Mouse (Mus musculus) liver, embryonic 15.5 days (tissue): ENCODE results near the gene Cacybp. TPM values are rescaled to one million over a fixed set of nuclear protein-coding genes. Genes with fewer than 3 reads are reported as not detected.

ENCODE experiments used
- ATAC-seq: fragments of 200-750 bp; cut with Nextera tagmentation; 2 replicates; pipeline ENCODE4 v1.8.0; 2017; ENCODE audit warnings: moderate number of reproducible peaks, mild to moderate bottlenecking, moderate library complexity; ENCODE audit not compliant: insufficient read depth
- H3K27ac ChIP-seq: fragments of 300-500 bp; sonication (generic); replicated peaks from 2 replicates; pipeline ENCODE4 v1.5.1; 2015; ENCODE audit warnings: mild to moderate bottlenecking, inconsistent platforms
- H3K27me3 ChIP-seq: fragments of 300-500 bp; sonication (generic); 2 replicates; pipeline ENCODE4 v1.6.1; 2015; ENCODE audit warnings: mild to moderate bottlenecking, inconsistent platforms
- H3K36me3 ChIP-seq: fragments of 300-500 bp; sonication (generic); replicated peaks from 2 replicates; pipeline ENCODE4 v1.6.1; 2015; ENCODE audit warnings: moderate library complexity, mild to moderate bottlenecking, inconsistent platforms
- H3K4me1 ChIP-seq: fragments of 300-500 bp; sonication (generic); replicated peaks from 2 replicates; pipeline ENCODE4 v1.6.1; 2015; ENCODE audit warnings: inconsistent platforms
- H3K4me2 ChIP-seq: fragments of 300-500 bp; sonication (generic); 2 replicates; pipeline ENCODE4 v1.6.1; 2015; ENCODE audit warnings: moderate library complexity, mild to moderate bottlenecking, inconsistent platforms
- H3K4me3 ChIP-seq: fragments of 300-500 bp; sonication (generic); replicated peaks from 2 replicates; pipeline ENCODE4 v1.5.1; 2015; ENCODE audit warnings: mild to moderate bottlenecking, inconsistent platforms
- H3K9ac ChIP-seq: fragments of 300-500 bp; sonication (generic); 2 replicates; pipeline ENCODE4 v1.6.1; 2015; ENCODE audit warnings: moderate library complexity, mild to moderate bottlenecking, inconsistent platforms
- H3K9me3 ChIP-seq: fragments of 300-500 bp; sonication (generic); replicated peaks from 2 replicates; pipeline ENCODE4 v1.6.1; 2016; ENCODE audit warnings: inconsistent platforms
- WGBS: fragments of 180-500 bp; shearing (Covaris S2); methylation state at CpG from one replicate; pipeline ENCODE4 v1.1.7; 2015; ENCODE audit warnings: mixed read lengths; ENCODE audit not compliant: insufficient replicate concordance; 5-methylcytosine and 5-hydroxymethylcytosine counted together
- polyA plus RNA-seq: library from polyadenylated mRNA; unstranded; fragments of >200 nt; fragmentation: Nextera tagmentation; extraction: Ambion mirVana; gene quantifications from 2 replicates; pipeline ENCODE4 v1.2.1, GENCODE M21; 2015

Gene Cacybp
- 98.4 and 117 TPM in 2 replicates for polyA plus RNA-seq

- peak within 1 kb of the TSS; percentile 91 for H3K4me3 ChIP-seq
- H3K27ac ChIP-seq, result peak within 1 kb of the TSS; percentile 94
- under 1% methylated on average over 74 of the region's 76 CpGs for WGBS
- peak within 1 kb of the TSS; percentile 82 for H3K4me2 ChIP-seq
- peak; percentile 95 for ATAC-seq
- H3K9me3 ChIP-seq, result no peaks in the 10 kb centered on the region
- H3K36me3 ChIP-seq, result peaks cover under 1% of the 10 kb centered on the region
- H3K9ac ChIP-seq, result peak within 1 kb of the TSS; percentile 89
- no peaks in the 10 kb centered on the region for H3K27me3 ChIP-seq
- H3K4me1 ChIP-seq, result peaks cover 31% of the 10 kb centered on the region
These were observed at the start of gene Cacybp for GRCm38 (mm10) chr1:160212703-160213669. Gene Cacybp, minus strand, starts transcription at chr1:160212875.

- Histone ChIP-seq H3K27ac (no peak overlapping the region), H3K27me3 (no peaks in the 10 kb centered on the region), H3K9ac (no peak overlapping the region), H3K36me3 (no peaks in the 10 kb centered on the region), H3K9me3 (no peaks in the 10 kb centered on the region), H3K4me2 (no peak overlapping the region), H3K4me3 (no peak overlapping the region), H3K4me1 (peaks cover 12% of the 10 kb centered on the region; the same call in 1 of the 2 replicates)
- WGBS, result 68% methylated on average over 4 of the region's 4 CpGs
- no peak for ATAC-seq
These were observed 49.7 kb upstream of the Cacybp start for GRCm38 (mm10) chr1:160262415-160262814.

GRCm38 (mm10) chr1:160261849-160262248 lies 49.2 kb upstream of the Cacybp start:
- Histone ChIP-seq H3K4me3 (no peak overlapping the region), H3K36me3 (no peaks in the 10 kb centered on the region), H3K4me2 (no peak overlapping the region), H3K9ac (no peak overlapping the region), H3K4me1 (peaks cover 12% of the 10 kb centered on the region; the same call in 1 of the 2 replicates), H3K27me3 (no peaks in the 10 kb centered on the region), H3K9me3 (no peaks in the 10 kb centered on the region), H3K27ac (no peak overlapping the region)
- 76% methylated on average over 2 of the region's 2 CpGs for WGBS
- ATAC-seq, result no peak

GRCm38 (mm10) chr1:160260605-160261004 lies 47.9 kb upstream of the Cacybp start:
- Histone ChIP-seq H3K27ac (no peak overlapping the region), H3K4me1 (peaks cover 12% of the 10 kb centered on the region; the same call in 1 of the 2 replicates), H3K4me2 (no peak overlapping the region), H3K9ac (no peak overlapping the region), H3K36me3 (peaks cover under 1% of the 10 kb centered on the region; the same call in 1 of the 2 replicates), H3K4me3 (no peak overlapping the region), H3K27me3 (no peaks in the 10 kb centered on the region), H3K9me3 (no peaks in the 10 kb centered on the region)
- 77% methylated on average over 4 of the region's 4 CpGs for WGBS
- ATAC-seq, result no peak

- H3K4me2 ChIP-seq, result no peak overlapping the region
- H3K9me3 ChIP-seq, result no peaks in the 10 kb centered on the region
- ATAC-seq, result no peak
- no peaks in the 10 kb centered on the region for H3K27me3 ChIP-seq
- WGBS, result 69% methylated on average over 7 of the region's 7 CpGs
- peaks cover 12% of the 10 kb centered on the region; the same call in 1 of the 2 replicates for H3K4me1 ChIP-seq
- no peak overlapping the region for H3K4me3 ChIP-seq
- no peak overlapping the region for H3K9ac ChIP-seq
- H3K27ac ChIP-seq, result no peak overlapping the region
- H3K36me3 ChIP-seq, result peaks cover 5% of the 10 kb centered on the region; the same call in 1 of the 2 replicates
These were observed 47.2 kb upstream of the Cacybp start for GRCm38 (mm10) chr1:160259884-160260283.

- 89% methylated on average over 2 of the region's 2 CpGs for WGBS
- H3K4me3 ChIP-seq, result no peak overlapping the region
These were observed 40.4 kb upstream of the Cacybp start for GRCm38 (mm10) chr1:160253108-160253507.

GRCm38 (mm10) chr1:160251388-160252007 lies 38.8 kb upstream of the Cacybp start:
- 65% methylated on average over 5 of the region's 5 CpGs for WGBS
- Histone ChIP-seq H3K4me1 (no peaks in the 10 kb centered on the region), H3K4me2 (no peak overlapping the region), H3K36me3 (peaks cover 9% of the 10 kb centered on the region; the same call in 1 of the 2 replicates), H3K27ac (no peak overlapping the region), H3K9me3 (no peaks in the 10 kb centered on the region), H3K9ac (no peak overlapping the region), H3K27me3 (no peaks in the 10 kb centered on the region), H3K4me3 (no peak overlapping the region)
- no peak for ATAC-seq

More at GRCm38 (mm10) chr1:160253108-160253507, 40.4 kb upstream of the Cacybp start:
- Histone ChIP-seq H3K9ac (no peak overlapping the region), H3K4me2 (no peak overlapping the region), H3K27me3 (no peaks in the 10 kb centered on the region), H3K27ac (no peak overlapping the region), H3K4me1 (no peaks in the 10 kb centered on the region), H3K36me3 (peaks cover 9% of the 10 kb centered on the region; the same call in 1 of the 2 replicates), H3K9me3 (no peaks in the 10 kb centered on the region)
- no peak for ATAC-seq

- ATAC-seq, result no peak
- 54% methylated on average over 4 of the region's 4 CpGs for WGBS
- Histone ChIP-seq H3K27ac (no peak overlapping the region), H3K27me3 (no peaks in the 10 kb centered on the region), H3K9ac (no peak overlapping the region), H3K4me2 (no peak overlapping the region), H3K36me3 (peaks cover 9% of the 10 kb centered on the region; the same call in 1 of the 2 replicates), H3K4me1 (0 out of 2 replicates have a peak, but pooled peaks cover 3% of the 10 kb centered on the region), H3K4me3 (no peak overlapping the region), H3K9me3 (no peaks in the 10 kb centered on the region)
These were observed 38.1 kb upstream of the Cacybp start for GRCm38 (mm10) chr1:160250782-160251181.

- no peaks in the 10 kb centered on the region for H3K9me3 ChIP-seq
- 0 out of 2 replicates have a peak, but pooled peaks cover 3% of the 10 kb centered on the region for H3K4me1 ChIP-seq
- H3K27ac ChIP-seq, result no peak overlapping the region
- H3K9ac ChIP-seq, result no peak overlapping the region
- H3K4me2 ChIP-seq, result no peak overlapping the region
- ATAC-seq, result no peak
- H3K36me3 ChIP-seq, result peaks cover 3% of the 10 kb centered on the region; the same call in 1 of the 2 replicates
- no peak overlapping the region for H3K4me3 ChIP-seq
- WGBS, result 56% methylated on average over 3 of the region's 3 CpGs
- no peaks in the 10 kb centered on the region for H3K27me3 ChIP-seq
These were observed 37.1 kb upstream of the Cacybp start for GRCm38 (mm10) chr1:160249786-160250185.

GRCm38 (mm10) chr1:160247473-160247872 lies 34.8 kb upstream of the Cacybp start:
- Histone ChIP-seq H3K27ac (no peak overlapping the region), H3K4me1 (0 out of 2 replicates have a peak, but pooled peaks cover 3% of the 10 kb centered on the region), H3K36me3 (no peaks in the 10 kb centered on the region), H3K4me3 (no peak overlapping the region), H3K4me2 (no peak overlapping the region), H3K9ac (no peak overlapping the region), H3K27me3 (no peaks in the 10 kb centered on the region), H3K9me3 (no peaks in the 10 kb centered on the region)
- 64% methylated on average over 9 of the region's 9 CpGs for WGBS
- no peak for ATAC-seq

- ATAC-seq, result no peak
These were observed 34.2 kb upstream of the Cacybp start for GRCm38 (mm10) chr1:160246844-160247243.

More at GRCm38 (mm10) chr1:160246844-160247243, 34.2 kb upstream of the Cacybp start:
- WGBS, result 58% methylated on average over 4 of the region's 4 CpGs
- no peak overlapping the region for H3K4me2 ChIP-seq
- no peak overlapping the region for H3K4me3 ChIP-seq
- no peak overlapping the region for H3K9ac ChIP-seq
- H3K27me3 ChIP-seq, result no peaks in the 10 kb centered on the region
- H3K27ac ChIP-seq, result no peak overlapping the region
- H3K36me3 ChIP-seq, result no peaks in the 10 kb centered on the region
- H3K9me3 ChIP-seq, result no peaks in the 10 kb centered on the region
- 0 out of 2 replicates have a peak, but pooled peaks cover 3% of the 10 kb centered on the region for H3K4me1 ChIP-seq
